Mouse (Mus musculus) kidney, postnatal 25 days (tissue): ENCODE measurements around the gene 2510002D24Rik.
"Not testable (repeated sequence)": the region's sequence is repeated elsewhere in the genome, so short reads cannot be mapped to it uniquely, and the experiment has no call there.

Experiments used
- DNase-seq, 2 experiments: peaks; one replicate each; pipeline ENCODE4 v3.0.0; 2021; ENCODE audit warnings: mixed read lengths in 2 of 2

Gene 2510002D24Rik

GRCm38 (mm10) chr16:18836468-18837208 is at the start of gene 2510002D24Rik, which contains the start of gene Gm28539:
2510002D24Rik (plus strand) TSS chr16:18836578.
Gm28539 (plus strand) TSS chr16:18836584.
- peak; percentile 99 for DNase-seq

- DNase-seq: no peak
Measured at GRCm38 (mm10) chr16:18786652-18787051, 49.7 kb upstream of the 2510002D24Rik start.

- no peak for DNase-seq
Measured at GRCm38 (mm10) chr16:18788627-18789406, 47.6 kb upstream of the 2510002D24Rik start.

- no peak for DNase-seq
Measured at GRCm38 (mm10) chr16:18795223-18795899, 41.0 kb upstream of the 2510002D24Rik start.

- no peak for DNase-seq
Measured at GRCm38 (mm10) chr16:18796645-18797044, 39.7 kb upstream of the 2510002D24Rik start.

GRCm38 (mm10) chr16:18798151-18798550 is 38.2 kb upstream of the 2510002D24Rik start:
- DNase-seq: no peak

- DNase-seq: peak; percentile 55 to 72
Measured at GRCm38 (mm10) chr16:18798841-18799240, 37.5 kb upstream of the 2510002D24Rik start.

GRCm38 (mm10) chr16:18805746-18806145 is 30.6 kb upstream of the 2510002D24Rik start:
- peak in 1 of 2 experiments; percentile 43 for DNase-seq

- no peak for DNase-seq
Measured at GRCm38 (mm10) chr16:18809001-18809400, 27.4 kb upstream of the 2510002D24Rik start.

GRCm38 (mm10) chr16:18811032-18811431 is 25.3 kb upstream of the 2510002D24Rik start:
- no peak for DNase-seq

GRCm38 (mm10) chr16:18811468-18812384 is 24.7 kb upstream of the 2510002D24Rik start, which contains the start of the genes Ufd1 and Cdc45:
Ufd1 (plus strand) TSS chr16:18811779.
Cdc45 (minus strand) TSS chr16:18811987.
- peak; percentile 91 to 95 for DNase-seq

GRCm38 (mm10) chr16:18812385-18812910 is 23.9 kb upstream of the 2510002D24Rik start:
- no peak for DNase-seq

GRCm38 (mm10) chr16:18822356-18822755 is 14.0 kb upstream of the 2510002D24Rik start:
- no peak for DNase-seq

- DNase-seq: no peak
Measured at GRCm38 (mm10) chr16:18822925-18823324, 13.5 kb upstream of the 2510002D24Rik start.

- no peak for DNase-seq
Measured at GRCm38 (mm10) chr16:18828630-18829029, 7.7 kb upstream of the 2510002D24Rik start.

- DNase-seq: peak in 1 of 2 experiments; percentile 28
Measured at GRCm38 (mm10) chr16:18829102-18829501, 7.3 kb upstream of the 2510002D24Rik start.

- no peak for DNase-seq
Measured at GRCm38 (mm10) chr16:18833486-18833885, 2.9 kb upstream of the 2510002D24Rik start.

GRCm38 (mm10) chr16:18836073-18836467 is 308 bp upstream of the 2510002D24Rik start:
- no peak for DNase-seq

- no peak for DNase-seq
Measured at GRCm38 (mm10) chr16:18838346-18838745, 2.0 kb downstream of the 2510002D24Rik start.

- no peak for DNase-seq
Measured at GRCm38 (mm10) chr16:18846301-18846820, 10.0 kb downstream of the 2510002D24Rik start.

- DNase-seq: not testable (repeated sequence)
Measured at GRCm38 (mm10) chr16:18849521-18850190, 13.3 kb downstream of the 2510002D24Rik start.
